In genomic region chr13:90341597-90342212, GRCm38 (mm10) we compare ENCODE assay signal across 29 mouse cellular contexts.
A peak's percentile ranks its signal among the peaks of the same experiment; 100 is the strongest.
DNase-seq lines count a peak whose midpoint lies in the region; ATAC-seq and TF ChIP-seq lines count a peak whose summit lies in the region.
"Had no signal": no experiment of that assay in that cellular context is flagged by ENCODE, and none has a peak within 500 bp of the region (broad histone marks: within the 10 kb centered on the region; RNA-seq: fewer than 3 reads in every experiment).

No protein-coding gene starts in this region.

- no peaks in the 10 kb centered on the region for H3K9me3 ChIP-seq in heart, embryonic 13.5 days
- H3K9me3 ChIP-seq in heart, embryonic 10.5 days: no peaks in the 10 kb centered on the region
- no peaks in the 10 kb centered on the region for H3K9me3 ChIP-seq in lung, embryonic 16.5 days (ENCODE audit: control insufficient read depth, low read length)
- H3K9me3 ChIP-seq in MEL (replicated peaks; ENCODE audit: insufficient read depth, low read length): no peaks in the 10 kb centered on the region
- H3K9me3 ChIP-seq in stomach, embryonic 15.5 days: no peaks in the 10 kb centered on the region
- H3K9me3 ChIP-seq: embryonic facial prominence, embryonic 12.5 days; embryonic facial prominence, embryonic 15.5 days; forebrain, embryonic 12.5 days had no signal

- TF ChIP-seq CTCF in MEL (IDR thresholded peaks at IDR 0.05 in 2 of 3, conservative IDR thresholded peaks at IDR 0.05 in 1 of 3; ENCODE audit: control insufficient read depth in 1 of 3, insufficient read depth in 1 of 3, low read depth in 2 of 3, low read length in 3 of 3, poor library complexity in 1 of 3, severe bottlenecking in 1 of 3): no peak

- peaks cover 10% of the 10 kb centered on the region; the same call in 1 of the 2 replicates for H3K4me1 ChIP-seq in heart, embryonic 13.5 days
- H3K4me1 ChIP-seq in heart, embryonic 10.5 days: peaks cover 4% of the 10 kb centered on the region; the same call in 1 of the 2 replicates
- no peaks in the 10 kb centered on the region for H3K4me1 ChIP-seq in lung, embryonic 16.5 days (replicated peaks; ENCODE audit: control insufficient read depth, insufficient read depth, low read length)
- H3K4me1 ChIP-seq in MEL (ENCODE audit: control insufficient read depth in 1 of 2, insufficient read depth in 2 of 2, low read length in 2 of 2): peaks cover 0 to 2% of the 10 kb centered on the region in 2 experiments; a peak in 2 of 4 replicates
- H3K4me1 ChIP-seq in stomach, embryonic 15.5 days: no peaks in the 10 kb centered on the region
- H3K4me1 ChIP-seq: embryonic facial prominence, embryonic 12.5 days; forebrain, embryonic 12.5 days had no signal

- no peak for TF ChIP-seq RAD21 in MEL (IDR thresholded peaks at IDR 0.05; ENCODE audit: low read depth, low read length)

- no peak overlapping the region for H3K4me2 ChIP-seq in heart, embryonic 13.5 days
- no peak overlapping the region for H3K4me2 ChIP-seq in lung, embryonic 16.5 days (ENCODE audit: low read depth, low read length)
- no peak overlapping the region for H3K4me2 ChIP-seq in stomach, embryonic 15.5 days
- H3K4me2 ChIP-seq: embryonic facial prominence, embryonic 12.5 days; embryonic facial prominence, embryonic 15.5 days; forebrain, embryonic 12.5 days; hindbrain, embryonic 14.5 days had no signal

- TF ChIP-seq POLR2A in MEL (IDR thresholded peaks at IDR 0.05; ENCODE audit: control insufficient read depth in 1 of 2, insufficient read depth in 1 of 2, low read depth in 1 of 2, low read length in 2 of 2, poor library complexity in 1 of 2): no peak

- no peaks in the 10 kb centered on the region for H3K79me2 ChIP-seq in MEL (ENCODE audit: control insufficient read depth, insufficient read depth, low read length, poor library complexity)

- no peak for DNase-seq in heart, embryonic 10.5 days (ENCODE audit: low spot score)
- DNase-seq in lung, postnatal 36 days: no peak
- peak; percentile 4 for DNase-seq in MEL (ENCODE audit: low read depth, low spot score)
- DNase-seq in frontal cortex, postnatal 25 days (ENCODE audit: low spot score in 2 of 2): no peak
- no peak for DNase-seq in gastrocnemius, postnatal 36 days
- DNase-seq: adrenal gland, postnatal 10 days; adrenal gland, postnatal 36 days; cerebellum, adult 18-20 months; cerebellum, adult 9-10 months; cerebellum, postnatal 14 days; gastrocnemius, adult 2 months; gastrocnemius, postnatal 14 days; heart, adult 18-20 months; heart, postnatal 14 days; heart, postnatal 4 days; kidney, adult 11 months had no signal

- intact Hi-C loops in gastrocnemius, postnatal 36 days (cut with DNase I): no loop called here

- H3K4me3 ChIP-seq in heart, embryonic 13.5 days: no peak overlapping the region
- no peak overlapping the region for H3K4me3 ChIP-seq in heart, embryonic 10.5 days
- H3K4me3 ChIP-seq in lung, embryonic 16.5 days (ENCODE audit: low read length): no peak overlapping the region
- no peak overlapping the region for H3K4me3 ChIP-seq in MEL (ENCODE audit: control insufficient read depth in 1 of 2, insufficient read depth in 1 of 2, low read depth in 2 of 2, low read length in 2 of 2)
- H3K4me3 ChIP-seq in stomach, embryonic 15.5 days (replicated peaks): no peak overlapping the region
- H3K4me3 ChIP-seq: embryonic facial prominence, embryonic 12.5 days; embryonic facial prominence, embryonic 15.5 days; erythroblast, embryonic 14.5 days; forebrain, embryonic 12.5 days; gastrocnemius, adult 2 months had no signal

- WGBS in heart, embryonic 13.5 days: 38% methylated on average over 8 of the region's 8 CpGs
- WGBS in heart, embryonic 10.5 days: 47% methylated on average over 8 of the region's 8 CpGs
- 35% methylated on average over 8 of the region's 8 CpGs for WGBS in lung, embryonic 16.5 days
- WGBS in stomach, embryonic 15.5 days: 54% methylated on average over 8 of the region's 8 CpGs

- H3K27ac ChIP-seq in heart, embryonic 13.5 days (replicated peaks): peak overlapping the region; percentile 36
- no peak overlapping the region for H3K27ac ChIP-seq in heart, embryonic 10.5 days
- no peak overlapping the region for H3K27ac ChIP-seq in lung, embryonic 16.5 days (ENCODE audit: low read length)
- no peak overlapping the region; the same call in 1 of the 2 replicates for H3K27ac ChIP-seq in MEL (ENCODE audit: control insufficient read depth, low read depth, low read length)
- H3K27ac ChIP-seq in stomach, embryonic 15.5 days: no peak overlapping the region
- H3K27ac ChIP-seq: embryonic facial prominence, embryonic 12.5 days; embryonic facial prominence, embryonic 15.5 days; forebrain, embryonic 12.5 days; gastrocnemius, adult 2 months; hindbrain, embryonic 14.5 days; hindbrain, postnatal 0 days had no signal

- peak; percentile 23 to 32; a peak in 2 of 4 replicates for TF ChIP-seq EP300 in MEL (IDR thresholded peaks at IDR 0.05; ENCODE audit: low read depth in 1 of 2, low read length in 2 of 2)

- no peaks in the 10 kb centered on the region for H3K27me3 ChIP-seq in heart, embryonic 13.5 days (replicated peaks)
- H3K27me3 ChIP-seq in heart, embryonic 10.5 days (ENCODE audit: insufficient read depth, poor library complexity, severe bottlenecking): no peaks in the 10 kb centered on the region
- no peaks in the 10 kb centered on the region for H3K27me3 ChIP-seq in lung, embryonic 16.5 days (ENCODE audit: control insufficient read depth, insufficient read depth, low read depth, low read length)
- H3K27me3 ChIP-seq in MEL (ENCODE audit: control insufficient read depth in 1 of 2, insufficient read depth in 2 of 2, low read length in 2 of 2): no peaks in the 10 kb centered on the region
- H3K27me3 ChIP-seq in stomach, embryonic 15.5 days (replicated peaks): no peaks in the 10 kb centered on the region
- H3K27me3 ChIP-seq: embryonic facial prominence, embryonic 12.5 days; embryonic facial prominence, embryonic 15.5 days; Patski had no signal

- no peaks in the 10 kb centered on the region for H3K36me3 ChIP-seq in heart, embryonic 13.5 days
- no peaks in the 10 kb centered on the region for H3K36me3 ChIP-seq in heart, embryonic 10.5 days
- H3K36me3 ChIP-seq in lung, embryonic 16.5 days (ENCODE audit: control insufficient read depth, insufficient read depth, low read length): no peaks in the 10 kb centered on the region
- H3K36me3 ChIP-seq in MEL (ENCODE audit: control insufficient read depth in 1 of 2, insufficient read depth in 2 of 2, low read length in 2 of 2): peaks cover 0 to 2% of the 10 kb centered on the region in 2 experiments; a peak in 1 of 4 replicates
- H3K36me3 ChIP-seq in stomach, embryonic 15.5 days: no peaks in the 10 kb centered on the region
- H3K36me3 ChIP-seq: embryonic facial prominence, embryonic 12.5 days; embryonic facial prominence, embryonic 15.5 days; forebrain, embryonic 12.5 days had no signal

- H3K9ac ChIP-seq in heart, embryonic 13.5 days: no peak overlapping the region
- no peak overlapping the region for H3K9ac ChIP-seq in lung, embryonic 16.5 days (ENCODE audit: low read length)
- no peak overlapping the region for H3K9ac ChIP-seq in MEL (ENCODE audit: control insufficient read depth, low read depth, low read length, poor library complexity, severe bottlenecking)
- H3K9ac ChIP-seq in stomach, embryonic 15.5 days: no peak overlapping the region
- H3K9ac ChIP-seq: embryonic facial prominence, embryonic 12.5 days; embryonic facial prominence, embryonic 15.5 days; forebrain, embryonic 12.5 days; hindbrain, embryonic 14.5 days had no signal

- ATAC-seq in heart, embryonic 13.5 days (ENCODE audit: extremely low read depth, insufficient number of reproducible peaks, low FRiP score, low TSS enrichment): no peak
- ATAC-seq in lung, embryonic 16.5 days (ENCODE audit: low read depth): peak; percentile 41; the same call in 1 of the 2 replicates
- ATAC-seq in stomach, embryonic 15.5 days (ENCODE audit: insufficient read depth, low FRiP score, low read depth): peak; percentile 82
- ATAC-seq: CD4-positive, CD25-positive, alpha-beta regulatory T cell, adult 4 months; forebrain, embryonic 16.5 days; hindbrain, postnatal 0 days; inflammation-experienced regulatory T-cells, adult 6 months; Patski had no signal

TF ChIP-seq in MEL, 35 proteins besides CTCF, POLR2A, EP300 and RAD21:
- TF ChIP-seq TCF12 (IDR thresholded peaks at IDR 0.05; ENCODE audit: low read depth, low read length) (0 out of 2 replicates have a peak, but pooled peaks have one; percentile 37), ZKSCAN1 (IDR thresholded peaks at IDR 0.05; ENCODE audit: low read depth, low read length) (no peak), GATA1 (IDR thresholded peaks at IDR 0.05; ENCODE audit: low read depth, low read length) (peak; percentile 41; the same call in 1 of the 2 replicates)
